Mouse (Mus musculus) hindbrain, embryonic 12.5 days (tissue): ENCODE results near the gene Gm37240. TPM values are rescaled to one million over a fixed set of nuclear protein-coding genes. Genes with fewer than 3 reads are reported as not detected.

ENCODE experiments used
- ATAC-seq: fragments of 200-750 bp; cut with Nextera tagmentation; 2 replicates; pipeline ENCODE4 v1.8.0; 2017; ENCODE audit warnings: moderate TSS enrichment; ENCODE audit not compliant: low FRiP score
- H3K27ac ChIP-seq: fragments of 300-500 bp; sonication (generic); 2 replicates; pipeline ENCODE4 v1.5.1; 2016; ENCODE audit warnings: mild to moderate bottlenecking
- H3K27me3 ChIP-seq: fragments of 300-500 bp; sonication (generic); 2 replicates; pipeline ENCODE4 v1.6.1; 2016; ENCODE audit warnings: mild to moderate bottlenecking
- H3K36me3 ChIP-seq: fragments of 300-500 bp; sonication (generic); 2 replicates; pipeline ENCODE4 v1.6.1; 2016; ENCODE audit warnings: mild to moderate bottlenecking
- H3K4me1 ChIP-seq: fragments of 300-500 bp; sonication (generic); 2 replicates; pipeline ENCODE4 v1.6.1; 2016
- H3K4me2 ChIP-seq: fragments of 300-500 bp; sonication (generic); replicated peaks from 2 replicates; pipeline ENCODE4 v1.6.1; 2016; ENCODE audit warnings: mild to moderate bottlenecking
- H3K4me3 ChIP-seq: fragments of 300-500 bp; sonication (generic); 2 replicates; pipeline ENCODE4 v1.5.1; 2016; ENCODE audit warnings: mild to moderate bottlenecking
- H3K9ac ChIP-seq: fragments of 300-500 bp; sonication (generic); 2 replicates; pipeline ENCODE4 v1.6.1; 2016; ENCODE audit warnings: mild to moderate bottlenecking, moderate library complexity
- H3K9me3 ChIP-seq: fragments of 300-500 bp; sonication (generic); replicated peaks from 2 replicates; pipeline ENCODE4 v1.6.1; 2016; ENCODE audit warnings: mild to moderate bottlenecking
- WGBS: fragments of 180-500 bp; shearing (Covaris S2); methylation state at CpG from one replicate; pipeline ENCODE4 v1.1.7; 2016; 5-methylcytosine and 5-hydroxymethylcytosine counted together
- polyA plus RNA-seq: library from polyadenylated mRNA; unstranded; fragments of >200 nt; fragmentation: Nextera tagmentation; extraction: Ambion mirVana; gene quantifications from 2 replicates; pipeline ENCODE4 v1.2.1, GENCODE M21; 2016

The Gm37240 gene
- polyA plus RNA-seq, 1 experiment from 2014 or later: 3.3 TPM

- 56% methylated on average over 9 of the region's 9 CpGs for WGBS
- peak overlapping the region; percentile 35; the same call in 1 of the 2 replicates for H3K27ac ChIP-seq
- no peaks in the 10 kb centered on the region for H3K36me3 ChIP-seq
- no peaks in the 10 kb centered on the region for H3K27me3 ChIP-seq
- H3K4me3 ChIP-seq: no peak overlapping the region
- no peak for ATAC-seq
- 0 out of 2 replicates have a peak, but pooled peaks cover 4% of the 10 kb centered on the region for H3K4me1 ChIP-seq
- no peak overlapping the region for H3K9ac ChIP-seq
- H3K4me2 ChIP-seq: no peak overlapping the region
- H3K9me3 ChIP-seq: no peaks in the 10 kb centered on the region
Measured at GRCm38 (mm10) chr3:85842177-85842880, 45.0 kb downstream of the Gm37240 start.

GRCm38 (mm10) chr3:85841454-85842176 lies 45.7 kb downstream of the Gm37240 start:
- no peak overlapping the region for H3K4me2 ChIP-seq
- H3K27ac ChIP-seq: no peak overlapping the region
- no peak for ATAC-seq
- H3K9ac ChIP-seq: no peak overlapping the region
- H3K9me3 ChIP-seq: no peaks in the 10 kb centered on the region
- no peaks in the 10 kb centered on the region for H3K27me3 ChIP-seq
- 45% methylated on average over 2 of the region's 2 CpGs for WGBS
- H3K4me1 ChIP-seq: 0 out of 2 replicates have a peak, but pooled peaks cover 4% of the 10 kb centered on the region
- H3K4me3 ChIP-seq: no peak overlapping the region
- no peaks in the 10 kb centered on the region for H3K36me3 ChIP-seq

GRCm38 (mm10) chr3:85833627-85834026 lies 53.7 kb downstream of the Gm37240 start:
- no peaks in the 10 kb centered on the region for H3K27me3 ChIP-seq
- no peaks in the 10 kb centered on the region for H3K9me3 ChIP-seq
- no peak overlapping the region for H3K27ac ChIP-seq
- no peak overlapping the region for H3K4me3 ChIP-seq
- no peaks in the 10 kb centered on the region for H3K36me3 ChIP-seq
- ATAC-seq: no peak
- no peak overlapping the region for H3K4me2 ChIP-seq
- 57% methylated on average over 1 of the region's 1 CpGs for WGBS
- no peak overlapping the region for H3K9ac ChIP-seq
- 0 out of 2 replicates have a peak, but pooled peaks cover 2% of the 10 kb centered on the region for H3K4me1 ChIP-seq

GRCm38 (mm10) chr3:85832490-85833155 lies 54.7 kb downstream of the Gm37240 start:
- no peaks in the 10 kb centered on the region for H3K9me3 ChIP-seq
- no peaks in the 10 kb centered on the region for H3K27me3 ChIP-seq
- H3K4me1 ChIP-seq: 0 out of 2 replicates have a peak, but pooled peaks cover 2% of the 10 kb centered on the region
- no peak overlapping the region for H3K4me2 ChIP-seq
- H3K4me3 ChIP-seq: no peak overlapping the region
- no peak overlapping the region for H3K27ac ChIP-seq
- ATAC-seq: no peak
- WGBS: 52% methylated on average over 10 of the region's 10 CpGs
- no peak overlapping the region for H3K9ac ChIP-seq
- H3K36me3 ChIP-seq: no peaks in the 10 kb centered on the region

- Histone ChIP-seq H3K4me1 (peaks cover 2% of the 10 kb centered on the region; the same call in 1 of the 2 replicates), H3K4me2 (no peak overlapping the region), H3K36me3 (no peaks in the 10 kb centered on the region), H3K4me3 (no peak overlapping the region), H3K9ac (no peak overlapping the region), H3K9me3 (no peaks in the 10 kb centered on the region), H3K27ac (no peak overlapping the region), H3K27me3 (no peaks in the 10 kb centered on the region)
- no peak for ATAC-seq
- WGBS: 79% methylated on average over 1 of the region's 1 CpGs
Measured at GRCm38 (mm10) chr3:85831785-85832184, 55.5 kb downstream of the Gm37240 start.

- Histone ChIP-seq H3K36me3 (no peaks in the 10 kb centered on the region), H3K27ac (no peak overlapping the region), H3K9ac (no peak overlapping the region), H3K4me1 (peaks cover 2% of the 10 kb centered on the region; the same call in 1 of the 2 replicates), H3K9me3 (no peaks in the 10 kb centered on the region), H3K4me2 (no peak overlapping the region), H3K27me3 (no peaks in the 10 kb centered on the region), H3K4me3 (no peak overlapping the region)
- WGBS: 71% methylated on average over 4 of the region's 4 CpGs
- ATAC-seq: no peak
Measured at GRCm38 (mm10) chr3:85829047-85829446, 58.3 kb downstream of the Gm37240 start.

- H3K9ac ChIP-seq: no peak overlapping the region
- no peaks in the 10 kb centered on the region for H3K27me3 ChIP-seq
- peaks cover 2% of the 10 kb centered on the region; the same call in 1 of the 2 replicates for H3K4me1 ChIP-seq
- no peak overlapping the region for H3K27ac ChIP-seq
- no peak overlapping the region for H3K4me2 ChIP-seq
- no peak for ATAC-seq
- 68% methylated on average over 6 of the region's 6 CpGs for WGBS
- H3K4me3 ChIP-seq: no peak overlapping the region
- no peaks in the 10 kb centered on the region for H3K9me3 ChIP-seq
- H3K36me3 ChIP-seq: no peaks in the 10 kb centered on the region
Measured at GRCm38 (mm10) chr3:85827815-85828214, 59.5 kb downstream of the Gm37240 start.

- H3K9me3 ChIP-seq: no peaks in the 10 kb centered on the region
- no peak overlapping the region for H3K4me2 ChIP-seq
- H3K27ac ChIP-seq: no peak overlapping the region
- WGBS: 74% methylated on average over 4 of the region's 4 CpGs
- H3K9ac ChIP-seq: no peak overlapping the region
- H3K4me1 ChIP-seq: no peaks in the 10 kb centered on the region; the same call in 1 of the 2 replicates
- H3K27me3 ChIP-seq: no peaks in the 10 kb centered on the region
- no peak for ATAC-seq
- H3K4me3 ChIP-seq: no peak overlapping the region
- H3K36me3 ChIP-seq: no peaks in the 10 kb centered on the region
Measured at GRCm38 (mm10) chr3:85827283-85827682, 60.0 kb downstream of the Gm37240 start.

- Histone ChIP-seq H3K4me1 (no peaks in the 10 kb centered on the region), H3K9me3 (no peaks in the 10 kb centered on the region), H3K4me2 (no peak overlapping the region), H3K9ac (no peak overlapping the region), H3K4me3 (no peak overlapping the region), H3K36me3 (no peaks in the 10 kb centered on the region), H3K27me3 (no peaks in the 10 kb centered on the region), H3K27ac (no peak overlapping the region)
- WGBS: 76% methylated on average over 15 of the region's 15 CpGs
- no peak for ATAC-seq
Measured at GRCm38 (mm10) chr3:85820839-85821548, 66.3 kb downstream of the Gm37240 start.

GRCm38 (mm10) chr3:85819319-85819718 lies 68.0 kb downstream of the Gm37240 start:
- Histone ChIP-seq H3K9me3 (no peaks in the 10 kb centered on the region), H3K36me3 (no peaks in the 10 kb centered on the region), H3K27me3 (no peaks in the 10 kb centered on the region), H3K4me3 (no peak overlapping the region), H3K4me2 (no peak overlapping the region), H3K4me1 (no peaks in the 10 kb centered on the region), H3K27ac (no peak overlapping the region), H3K9ac (no peak overlapping the region)
- no peak for ATAC-seq
- WGBS: 81% methylated on average over 3 of the region's 3 CpGs

GRCm38 (mm10) chr3:85817191-85817590 lies 70.1 kb downstream of the Gm37240 start, which contains the start of gene Fam160a1:
Gene Fam160a1 (minus strand): TSS chr3:85817291.
- no peaks in the 10 kb centered on the region for H3K36me3 ChIP-seq
- 86% methylated on average over 2 of the region's 2 CpGs for WGBS
- H3K27ac ChIP-seq: no peak within 1 kb of the TSS
- no peaks in the 10 kb centered on the region for H3K9me3 ChIP-seq
- ATAC-seq: no peak
- no peaks in the 10 kb centered on the region for H3K27me3 ChIP-seq
- no peaks in the 10 kb centered on the region for H3K4me1 ChIP-seq
- H3K9ac ChIP-seq: no peak within 1 kb of the TSS
- no peak within 1 kb of the TSS for H3K4me3 ChIP-seq
- no peak within 1 kb of the TSS for H3K4me2 ChIP-seq

GRCm38 (mm10) chr3:85814241-85814640 lies 73.1 kb downstream of the Gm37240 start:
- Histone ChIP-seq H3K36me3 (no peaks in the 10 kb centered on the region), H3K9me3 (no peaks in the 10 kb centered on the region), H3K9ac (no peak overlapping the region), H3K4me2 (no peak overlapping the region), H3K4me3 (no peak overlapping the region), H3K27ac (no peak overlapping the region), H3K27me3 (no peaks in the 10 kb centered on the region), H3K4me1 (no peaks in the 10 kb centered on the region)
- 64% methylated on average over 7 of the region's 7 CpGs for WGBS
- no peak for ATAC-seq
